Mouse (Mus musculus) embryonic facial prominence, embryonic 14.5 days (tissue): ENCODE data around the gene Dyrk3. TPM values are rescaled to one million over a fixed set of nuclear protein-coding genes. Genes with fewer than 3 reads are reported as not detected.

Experiments used
- ATAC-seq: fragments of 200-750 bp; cut with Nextera tagmentation; 2 replicates; pipeline ENCODE4 v1.8.0; 2017; ENCODE audit warnings: low read depth, moderate number of reproducible peaks, moderate TSS enrichment
- DNase-seq: peaks from one replicate; pipeline ENCODE4 v3.0.0-alpha.2; 2015; ENCODE audit warnings: low spot score
- H3K27ac ChIP-seq: fragments of 300-500 bp; sonication (generic); replicated peaks from 2 replicates; pipeline ENCODE4 v1.5.1; 2014; ENCODE audit warnings: low read depth, mild to moderate bottlenecking, low read length, moderate library complexity
- H3K27me3 ChIP-seq: fragments of 300-500 bp; sonication (generic); replicated peaks from 2 replicates; pipeline ENCODE4 v1.6.1; 2014; ENCODE audit warnings: low read length; ENCODE audit not compliant: control insufficient read depth, insufficient read depth
- H3K36me3 ChIP-seq: fragments of 300-500 bp; sonication (generic); 2 replicates; pipeline ENCODE4 v1.6.1; 2014; ENCODE audit warnings: low read length, mixed read lengths; ENCODE audit not compliant: control insufficient read depth, insufficient read depth
- H3K4me1 ChIP-seq: fragments of 300-500 bp; sonication (generic); 2 replicates; pipeline ENCODE4 v1.6.1; 2014; ENCODE audit warnings: antibody characterized with exemption, low read length; ENCODE audit not compliant: control insufficient read depth, insufficient read depth
- H3K4me2 ChIP-seq: fragments of 300-500 bp; sonication (generic); 2 replicates; pipeline ENCODE4 v1.6.1; 2014; ENCODE audit warnings: low read depth, mild to moderate bottlenecking, low read length, moderate library complexity, mixed read lengths
- H3K4me3 ChIP-seq: fragments of 300-500 bp; sonication (generic); 2 replicates; pipeline ENCODE4 v1.5.1; 2014; ENCODE audit warnings: low read depth, mild to moderate bottlenecking, low read length
- H3K9ac ChIP-seq: fragments of 300-500 bp; sonication (generic); 2 replicates; pipeline ENCODE4 v1.6.1; 2014; ENCODE audit warnings: low read depth, mild to moderate bottlenecking, low read length, moderate library complexity, mixed read lengths
- H3K9me3 ChIP-seq: fragments of 300-500 bp; sonication (generic); 2 replicates; pipeline ENCODE4 v1.6.1; 2016; ENCODE audit warnings: low read length; ENCODE audit not compliant: control insufficient read depth
- WGBS: fragments of 180-500 bp; shearing (Covaris S2); extraction: QIAGEN DNeasy Blood & Tissue Kit; methylation state at CpG from one replicate; pipeline ENCODE4 v1.1.7; 2014; 5-methylcytosine and 5-hydroxymethylcytosine counted together
- polyA plus RNA-seq: library from polyadenylated mRNA; unstranded; fragments of >200 nt; fragmentation: Nextera tagmentation; extraction: Ambion mirVana; gene quantifications from 2 replicates; pipeline ENCODE4 v1.2.1, GENCODE M21; 2014

The Dyrk3 gene
- polyA plus RNA-seq, 1 experiment from 2014 or later, result 4.3 TPM

GRCm38 (mm10) chr1:131086907-131087306, 51.2 kb downstream of the Dyrk3 start:
- H3K27me3 ChIP-seq, result no peaks in the 10 kb centered on the region
- H3K36me3 ChIP-seq, result no peaks in the 10 kb centered on the region
- DNase-seq (no peak), ATAC-seq (no peak)
- H3K9ac ChIP-seq, result no peak overlapping the region
- no peaks in the 10 kb centered on the region for H3K9me3 ChIP-seq
- no peak overlapping the region for H3K4me2 ChIP-seq
- H3K4me1 ChIP-seq, result peaks cover 81% of the 10 kb centered on the region
- no peak overlapping the region for H3K27ac ChIP-seq
- H3K4me3 ChIP-seq, result no peak overlapping the region
- WGBS, result 62% methylated on average over 7 of the region's 7 CpGs

GRCm38 (mm10) chr1:131085957-131086739, 52.0 kb downstream of the Dyrk3 start:
- no peak overlapping the region for H3K4me2 ChIP-seq
- H3K4me1 ChIP-seq, result peaks cover 76% of the 10 kb centered on the region
- WGBS, result 25% methylated on average over 4 of the region's 4 CpGs
- no peak overlapping the region for H3K9ac ChIP-seq
- H3K9me3 ChIP-seq, result no peaks in the 10 kb centered on the region
- no peak overlapping the region for H3K4me3 ChIP-seq
- DNase-seq (no peak), ATAC-seq (no peak)
- no peaks in the 10 kb centered on the region for H3K36me3 ChIP-seq
- H3K27ac ChIP-seq, result no peak overlapping the region; the same call in 1 of the 2 replicates
- no peaks in the 10 kb centered on the region for H3K27me3 ChIP-seq

- Histone ChIP-seq H3K36me3 (no peaks in the 10 kb centered on the region), H3K4me1 (peaks cover 68% of the 10 kb centered on the region), H3K4me2 (no peak overlapping the region), H3K27ac (no peak overlapping the region), H3K9me3 (no peaks in the 10 kb centered on the region), H3K9ac (no peak overlapping the region), H3K4me3 (no peak overlapping the region), H3K27me3 (no peaks in the 10 kb centered on the region)
- WGBS, result 77% methylated on average over 3 of the region's 3 CpGs
- DNase-seq (no peak), ATAC-seq (no peak)
These were observed 52.9 kb downstream of the Dyrk3 start for GRCm38 (mm10) chr1:131085272-131085671.

GRCm38 (mm10) chr1:131084289-131084688, 53.9 kb downstream of the Dyrk3 start:
- ATAC-seq, result 0 out of 2 replicates have a peak, but pooled peaks have one; percentile 12
- H3K9ac ChIP-seq, result no peak overlapping the region
- no peaks in the 10 kb centered on the region for H3K9me3 ChIP-seq
- H3K4me2 ChIP-seq, result no peak overlapping the region
- WGBS, result 49% methylated on average over 8 of the region's 8 CpGs
- peaks cover 59% of the 10 kb centered on the region for H3K4me1 ChIP-seq
- no peak for DNase-seq
- no peaks in the 10 kb centered on the region for H3K27me3 ChIP-seq
- no peaks in the 10 kb centered on the region for H3K36me3 ChIP-seq
- H3K4me3 ChIP-seq, result no peak overlapping the region
- no peak overlapping the region for H3K27ac ChIP-seq

GRCm38 (mm10) chr1:131083609-131084008, 54.5 kb downstream of the Dyrk3 start:
- Histone ChIP-seq H3K4me1 (peaks cover 59% of the 10 kb centered on the region), H3K4me3 (no peak overlapping the region), H3K36me3 (no peaks in the 10 kb centered on the region), H3K27ac (no peak overlapping the region; the same call in 1 of the 2 replicates), H3K9me3 (no peaks in the 10 kb centered on the region), H3K27me3 (no peaks in the 10 kb centered on the region), H3K9ac (no peak overlapping the region), H3K4me2 (no peak overlapping the region)
- DNase-seq (no peak), ATAC-seq (no peak)
- 50% methylated on average over 4 of the region's 4 CpGs for WGBS

- no peaks in the 10 kb centered on the region for H3K27me3 ChIP-seq
- no peak overlapping the region for H3K9ac ChIP-seq
- peaks cover 54% of the 10 kb centered on the region for H3K4me1 ChIP-seq
- no peak for DNase-seq
- WGBS, result 63% methylated on average over 5 of the region's 5 CpGs
- no peak for ATAC-seq
- no peak overlapping the region for H3K4me2 ChIP-seq
- no peaks in the 10 kb centered on the region for H3K9me3 ChIP-seq
- no peaks in the 10 kb centered on the region for H3K36me3 ChIP-seq
- H3K4me3 ChIP-seq, result no peak overlapping the region
- H3K27ac ChIP-seq, result no peak overlapping the region
These were observed 55.0 kb downstream of the Dyrk3 start for GRCm38 (mm10) chr1:131083122-131083521.

- H3K27me3 ChIP-seq, result no peaks in the 10 kb centered on the region
- 64% methylated on average over 1 of the region's 1 CpGs for WGBS
- peaks cover 38% of the 10 kb centered on the region for H3K4me1 ChIP-seq
- H3K4me3 ChIP-seq, result no peak overlapping the region
- no peak overlapping the region for H3K9ac ChIP-seq
- no peaks in the 10 kb centered on the region for H3K36me3 ChIP-seq
- no peak for ATAC-seq
- no peak for DNase-seq
- no peaks in the 10 kb centered on the region for H3K9me3 ChIP-seq
- no peak overlapping the region for H3K27ac ChIP-seq
- H3K4me2 ChIP-seq, result no peak overlapping the region
These were observed 57.5 kb downstream of the Dyrk3 start for GRCm38 (mm10) chr1:131080686-131081085.

- H3K36me3 ChIP-seq, result no peaks in the 10 kb centered on the region
- no peak overlapping the region for H3K4me2 ChIP-seq
- H3K9me3 ChIP-seq, result no peaks in the 10 kb centered on the region
- peaks cover 39% of the 10 kb centered on the region for H3K4me1 ChIP-seq
- H3K9ac ChIP-seq, result no peak overlapping the region
- no peak overlapping the region for H3K27ac ChIP-seq
- H3K4me3 ChIP-seq, result no peak overlapping the region
- ATAC-seq, result no peak
- no peaks in the 10 kb centered on the region for H3K27me3 ChIP-seq
- 74% methylated on average over 4 of the region's 4 CpGs for WGBS
- DNase-seq, result no peak
These were observed 58.4 kb downstream of the Dyrk3 start for GRCm38 (mm10) chr1:131079762-131080161.
